Mouse (Mus musculus): Measurements from ENCODE around the gene Cfap100.

GRCm38 (mm10) chr6:90468216-90468615, 39.6 kb upstream of the Cfap100 start:
- TF ChIP-seq POLR2A (IDR thresholded peaks at IDR 0.05; ENCODE audit: extremely low read depth, insufficient read depth, low read length) (no peak), CTCF (IDR thresholded peaks at IDR 0.05; ENCODE audit: low read depth, low read length) (no peak)
